Mouse (Mus musculus): ENCODE measurements around the gene Tenm2.

The Tenm2 gene

DNA sequence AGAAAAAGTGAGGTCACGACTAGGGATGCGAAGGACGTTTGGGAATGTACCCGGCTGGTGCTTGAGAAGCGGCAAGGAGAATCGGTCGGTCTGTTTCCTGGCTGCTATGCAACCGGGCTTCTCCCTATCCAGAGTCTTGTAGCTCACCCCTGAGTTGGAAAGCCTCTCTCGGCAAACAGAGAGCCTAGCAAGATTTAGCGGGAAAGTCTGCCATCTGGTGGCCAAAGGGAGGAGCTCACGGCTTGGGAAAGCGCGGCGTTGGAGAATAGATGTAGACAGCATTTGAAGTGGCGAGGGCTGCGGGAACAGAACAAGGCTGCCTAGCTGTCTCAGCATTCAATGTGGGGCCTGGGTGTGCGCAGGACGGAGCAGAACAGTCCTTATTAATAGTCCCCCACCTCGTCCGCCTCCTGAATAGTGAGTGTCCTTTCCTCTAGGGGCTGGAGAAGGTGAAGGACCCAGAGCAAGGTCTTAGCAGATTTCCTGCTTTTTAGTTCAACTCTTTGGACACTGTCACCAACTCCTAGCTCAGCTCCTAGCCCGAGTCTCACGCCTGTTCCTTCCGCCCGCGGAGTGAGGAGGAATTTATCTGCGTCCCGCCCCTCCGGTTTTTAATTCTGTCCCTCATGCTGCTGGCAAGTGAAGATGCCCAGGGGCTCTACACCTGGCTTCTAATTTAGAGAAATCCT is 1234.3 kb downstream of the Tenm2 start:
- in situ Hi-C loops (cut with MboI, MseI): loop anchor here in 1 of 2 experiments (5.0 kb wide), 1 partner anchor 154 kb away; no protein-coding TSS in a partner anchor

DNA sequence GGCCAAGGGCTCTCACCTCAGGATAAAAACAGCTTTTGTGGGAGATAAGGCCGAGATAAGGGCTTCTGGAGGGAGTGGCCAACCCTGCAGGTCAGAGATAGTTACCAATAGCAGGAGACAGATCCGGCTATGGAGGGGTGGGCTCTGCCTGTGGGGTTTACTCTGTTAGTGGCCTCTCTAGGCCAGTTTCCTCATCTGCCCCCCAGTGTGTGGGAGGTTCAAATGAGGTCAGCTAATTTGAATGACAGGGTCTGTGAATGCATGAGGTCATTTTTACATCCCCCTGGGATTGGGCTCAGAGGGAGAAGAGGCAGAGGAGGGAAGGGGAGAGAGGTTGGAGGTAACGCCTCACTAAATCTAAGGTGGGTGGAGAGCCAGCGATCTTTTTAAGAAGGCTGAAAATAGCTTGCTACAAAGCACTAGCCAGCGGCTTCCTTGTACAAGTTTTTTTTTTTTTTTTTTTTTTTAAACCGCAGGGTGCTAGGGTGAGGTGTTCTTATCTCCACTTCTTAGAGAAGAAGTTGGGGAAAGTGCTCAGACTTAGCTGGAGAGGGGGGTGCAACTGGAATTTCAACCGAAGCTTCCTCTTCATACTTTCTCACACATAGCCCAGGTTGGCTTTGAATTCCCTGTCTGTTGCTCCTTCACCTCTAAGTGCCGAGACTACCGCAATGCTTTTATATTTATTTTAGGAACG is 1235.0 kb downstream of the Tenm2 start:
- in situ Hi-C loops (cut with MboI, MseI): loop anchor here in 1 of 2 experiments (5.0 kb wide), 1 partner anchor 153 kb away; no protein-coding TSS in a partner anchor

DNA sequence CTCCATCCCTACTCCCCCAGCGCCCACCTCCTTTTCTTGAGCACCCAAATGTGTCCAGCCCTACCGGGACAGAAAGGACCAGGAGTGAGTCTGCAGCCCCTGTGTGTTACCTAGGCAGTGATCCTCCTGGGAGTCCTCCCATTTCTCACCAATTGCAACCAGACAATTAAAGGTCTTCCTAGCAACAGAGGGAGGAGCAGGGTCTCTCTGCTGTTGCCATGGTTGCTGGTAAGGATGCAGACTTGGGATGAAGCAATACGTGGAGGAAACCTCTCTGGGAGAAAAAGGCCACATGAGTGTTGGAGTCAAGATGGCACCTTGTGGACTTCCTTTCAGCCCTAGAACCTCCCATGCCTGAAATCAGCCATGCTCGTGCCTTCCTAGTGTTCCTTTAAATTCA is 1235.7 kb downstream of the Tenm2 start:
- in situ Hi-C loops (cut with MboI, MseI): loop anchor here in 1 of 2 experiments (5.0 kb wide), 1 partner anchor 153 kb away; no protein-coding TSS in a partner anchor

DNA sequence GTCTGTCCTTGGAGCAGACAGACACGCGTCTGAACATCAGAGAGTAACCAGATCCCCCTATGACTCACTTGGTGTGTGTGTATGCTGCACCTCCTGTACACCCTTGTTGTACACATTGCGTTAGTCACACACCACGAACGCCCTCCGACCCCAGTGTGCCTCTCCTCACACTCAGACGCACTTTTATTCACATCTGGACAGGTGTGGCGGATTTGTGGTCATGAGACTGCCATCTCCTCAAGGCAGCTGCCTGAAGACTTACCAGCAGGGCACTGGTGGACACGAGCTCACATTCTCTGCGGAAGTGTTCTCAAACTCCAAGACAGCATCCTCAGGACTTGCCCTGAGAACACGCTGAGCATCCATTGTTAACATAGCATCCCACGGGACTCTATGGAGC is 1237.7 kb downstream of the Tenm2 start:
- in situ Hi-C loops (cut with MboI, MseI): no loop called here

DNA sequence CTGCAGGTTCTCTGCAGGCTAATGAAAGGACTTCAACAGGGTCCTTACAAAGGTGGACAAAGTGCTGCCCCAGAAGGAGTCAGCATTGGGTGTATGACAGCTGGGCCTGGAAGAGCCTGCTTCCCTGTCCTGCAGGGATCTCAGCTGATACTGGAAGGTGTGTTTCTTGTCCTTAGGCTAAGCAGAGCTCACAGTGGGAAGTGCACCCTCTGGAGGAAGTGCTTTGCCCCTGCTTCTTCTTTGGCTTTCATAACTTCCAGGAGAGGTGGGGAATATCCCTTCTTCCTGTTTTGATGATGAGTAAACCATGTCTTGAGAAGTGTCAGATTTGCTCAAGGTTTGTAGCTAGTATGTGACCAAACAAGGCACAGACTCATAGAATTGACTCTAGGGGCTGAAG is 1240.5 kb downstream of the Tenm2 start:
- in situ Hi-C loops (cut with MboI, MseI): no loop called here

DNA sequence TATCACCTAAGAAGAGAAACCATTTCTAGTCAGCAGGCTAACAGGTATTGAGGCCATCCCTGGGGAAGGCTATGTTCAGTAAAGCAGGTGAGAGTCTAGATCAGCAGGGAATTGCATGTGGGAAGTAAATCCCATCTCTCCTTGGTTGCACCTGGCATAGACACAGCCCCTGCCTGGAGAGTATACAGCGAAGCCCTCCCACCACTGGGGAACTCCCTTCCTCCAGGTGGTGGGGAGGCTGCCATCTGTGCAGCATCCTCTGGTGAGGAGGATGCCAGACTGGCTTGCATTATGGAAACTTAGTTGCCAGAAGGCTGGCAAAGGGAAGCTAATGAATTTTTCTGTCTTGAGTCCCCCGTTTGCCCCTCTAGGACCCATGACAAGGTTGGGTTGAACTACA is 1243.9 kb downstream of the Tenm2 start:
- in situ Hi-C loops (cut with MboI, MseI): no loop called here

DNA sequence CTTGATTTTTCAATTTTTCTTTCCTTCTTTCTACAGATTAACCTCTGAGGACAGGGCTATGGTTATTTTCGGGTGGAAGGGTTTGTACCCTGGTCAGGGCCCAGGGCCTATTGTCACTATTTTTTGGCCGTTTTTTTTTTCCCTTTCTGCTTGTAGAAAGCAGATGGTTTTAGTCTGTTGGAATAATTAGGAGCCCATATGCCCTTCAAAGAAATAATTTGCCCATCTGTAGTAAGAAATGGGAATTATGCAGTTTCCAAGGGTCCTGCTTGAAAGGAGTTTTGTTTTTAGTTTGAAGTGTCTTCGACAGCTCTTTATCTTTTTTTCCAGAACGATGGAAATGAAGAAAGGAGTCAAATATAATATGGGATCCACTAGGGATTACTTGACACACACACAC is 1245.8 kb downstream of the Tenm2 start:
- in situ Hi-C loops (cut with MboI, MseI): no loop called here

DNA sequence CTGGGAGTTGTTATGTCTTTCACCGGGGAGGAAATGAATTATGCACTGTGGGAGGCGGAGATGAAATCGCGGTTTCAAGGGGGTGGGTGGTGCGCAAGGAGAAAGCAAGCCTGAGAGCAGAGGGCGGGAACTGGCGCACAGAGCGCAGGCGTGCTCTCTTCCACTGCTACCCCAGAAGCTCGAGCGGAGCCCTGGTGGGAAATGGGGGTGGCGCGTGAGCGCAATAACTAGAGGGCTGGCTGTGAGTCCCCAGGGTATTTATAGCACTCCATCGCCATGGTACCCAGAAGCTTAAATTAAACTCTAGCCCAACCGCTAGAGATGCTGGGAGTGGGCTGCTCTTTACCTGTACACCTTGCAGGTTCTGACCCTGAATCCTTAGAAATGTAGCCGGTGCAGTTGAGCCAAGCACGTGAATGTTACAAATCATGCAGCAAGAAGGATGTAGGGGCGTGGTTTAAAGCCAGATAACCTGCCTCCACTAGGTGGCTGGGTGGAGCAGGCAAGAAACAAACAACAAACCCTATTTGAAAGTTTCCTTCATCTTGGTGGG is 1249.8 kb downstream of the Tenm2 start:
- in situ Hi-C loops (cut with MboI, MseI): no loop called here

DNA sequence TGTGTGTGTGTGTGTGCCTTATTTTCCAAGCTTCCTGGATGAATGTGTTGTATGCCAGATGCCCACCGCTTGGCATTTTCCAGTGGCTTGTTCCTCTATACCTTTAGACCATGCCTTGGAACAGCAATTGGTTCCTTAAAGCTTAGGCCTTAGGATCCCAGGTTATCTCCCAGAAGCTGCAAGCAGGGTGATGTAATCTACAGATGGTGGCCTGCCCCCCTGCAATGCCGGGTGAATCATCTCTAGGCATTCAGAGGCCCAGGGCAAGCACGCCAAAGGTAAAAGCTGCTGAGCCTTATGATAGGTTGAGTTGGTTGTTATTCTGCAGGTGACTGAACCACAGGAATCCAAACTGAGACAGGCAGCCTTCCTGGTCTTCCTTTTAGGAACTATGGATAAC is 1253.0 kb downstream of the Tenm2 start:
- in situ Hi-C loops (cut with MboI, MseI): no loop called here

DNA sequence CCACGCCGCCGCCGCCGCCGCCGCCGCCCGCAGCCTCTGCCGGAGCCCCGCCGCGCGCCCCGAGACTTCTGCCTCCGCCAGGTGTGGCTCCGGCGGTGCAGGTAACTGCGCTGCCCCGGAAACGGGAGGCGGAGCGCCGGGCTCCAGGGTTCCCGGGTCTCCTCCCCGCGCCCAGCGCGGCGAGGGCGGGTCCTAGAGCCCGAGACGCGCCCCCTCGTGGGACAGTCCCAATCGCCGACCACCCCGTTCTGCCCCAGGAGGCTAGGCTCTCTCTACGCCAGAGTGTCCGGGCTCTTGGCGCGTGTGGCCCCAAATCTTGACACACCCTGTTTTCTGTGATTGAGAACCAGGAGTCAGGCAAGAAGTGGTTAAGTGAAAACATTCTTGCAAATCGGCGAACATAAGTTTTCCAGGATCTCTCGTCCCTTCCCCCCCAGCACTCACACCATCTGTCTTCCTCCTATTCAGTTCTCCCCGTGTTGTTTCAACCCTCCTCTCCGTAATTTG is 1255.3 kb downstream of the Tenm2 start, which contains the start of gene Wwc1:
TSS of gene Wwc1 (minus strand) at position 117 of the 507 bp plus-strand sequence.
- in situ Hi-C loops (cut with MboI, MseI): no loop called here

DNA sequence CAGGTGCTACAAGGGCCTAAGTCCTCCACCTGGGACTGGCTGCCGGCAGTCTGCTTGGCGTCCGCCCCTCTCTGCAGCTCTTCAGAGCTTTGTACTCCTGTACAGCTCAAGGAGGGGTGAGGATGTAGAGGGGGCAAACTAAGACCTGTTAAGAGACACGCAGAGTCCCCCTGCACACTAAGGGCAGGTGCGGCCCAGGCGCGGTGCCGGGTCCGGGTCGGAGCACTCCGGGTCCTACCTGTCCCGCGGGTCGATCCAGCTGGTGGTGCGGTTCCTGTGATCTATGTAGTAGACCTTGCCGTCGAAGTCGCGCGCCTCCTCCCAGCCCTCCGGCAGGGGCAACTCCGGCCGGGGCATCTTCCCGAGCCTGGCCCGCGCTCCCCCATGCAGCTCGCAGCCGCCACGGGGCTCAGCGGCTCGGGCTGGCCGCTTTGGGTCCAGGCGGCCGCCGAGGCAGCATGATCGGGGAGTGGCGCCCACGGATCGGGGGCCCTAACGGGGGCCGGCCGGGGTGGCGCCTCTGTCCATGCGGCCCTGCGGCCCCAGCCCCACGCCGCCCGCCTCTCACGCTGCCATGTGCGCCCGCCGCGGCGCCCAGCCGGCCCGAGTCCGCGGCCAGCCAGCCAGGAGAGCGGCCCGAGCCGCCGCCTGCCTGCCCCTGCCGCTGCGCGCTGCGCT is 1255.9 kb downstream of the Tenm2 start:
- in situ Hi-C loops (cut with MboI, MseI): no loop called here

DNA sequence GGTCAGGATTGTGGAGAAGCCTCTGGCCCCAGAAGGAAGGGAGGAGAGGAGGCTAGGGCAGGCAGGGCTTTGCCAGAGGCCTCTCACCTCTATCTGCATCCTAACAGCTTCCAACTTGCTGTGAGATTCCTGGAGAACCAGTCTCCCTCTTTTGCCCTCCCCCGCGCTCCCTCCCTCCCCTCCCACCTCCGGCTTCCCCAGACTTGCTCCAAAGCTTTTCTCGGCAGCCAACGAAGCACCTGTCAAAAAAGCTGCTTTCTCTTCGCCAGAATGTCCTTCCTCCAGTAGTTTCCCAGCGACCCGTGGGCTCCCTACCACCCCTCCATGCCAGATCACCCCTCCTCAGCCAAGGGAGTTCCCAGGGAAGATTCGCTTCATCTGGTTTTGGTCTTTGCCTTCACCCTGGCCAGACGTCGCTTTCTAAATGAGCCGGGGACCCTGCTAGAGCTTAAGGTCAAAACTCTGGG is 1256.5 kb downstream of the Tenm2 start:
- in situ Hi-C loops (cut with MboI, MseI): no loop called here

DNA sequence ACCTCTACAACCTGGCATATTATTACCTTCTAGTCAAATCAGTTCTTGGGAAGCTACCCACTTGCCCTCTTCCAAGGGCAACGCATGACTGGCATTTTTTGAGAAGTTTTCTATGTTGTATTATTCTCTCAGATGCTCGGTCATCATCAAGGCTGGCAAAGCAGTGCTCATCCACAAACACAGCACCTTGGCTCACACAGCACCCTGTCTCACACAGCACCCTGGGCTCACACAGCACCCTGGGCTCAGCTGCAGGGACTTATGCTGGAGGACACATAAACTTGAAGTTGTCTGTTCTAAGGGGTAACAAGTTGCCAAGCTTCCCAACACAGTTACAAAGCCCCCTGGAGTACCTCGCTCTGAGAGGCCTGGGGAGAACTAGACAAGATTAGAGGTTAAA is 1258.0 kb downstream of the Tenm2 start:
- in situ Hi-C loops (cut with MboI, MseI): no loop called here

DNA sequence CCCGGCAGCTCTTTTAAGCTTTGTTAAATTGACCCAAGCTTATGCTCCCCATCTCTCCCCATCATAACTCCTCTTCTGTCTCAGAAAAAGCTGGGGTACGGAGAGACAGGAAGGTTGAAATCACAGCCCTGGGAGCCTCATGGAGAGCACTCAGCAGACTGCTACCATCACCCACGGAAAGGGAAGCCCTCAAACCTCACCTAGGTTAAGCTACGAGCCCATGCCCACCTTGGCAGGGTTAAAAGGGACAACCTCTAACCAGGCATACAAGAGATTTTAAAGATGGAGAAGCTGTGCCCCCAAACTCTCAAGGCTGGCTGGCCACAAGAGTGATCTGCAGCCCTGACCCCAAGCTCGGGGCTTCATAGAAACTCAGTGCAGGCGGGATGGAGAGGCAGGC is 1258.7 kb downstream of the Tenm2 start:
- in situ Hi-C loops (cut with MboI, MseI): no loop called here

DNA sequence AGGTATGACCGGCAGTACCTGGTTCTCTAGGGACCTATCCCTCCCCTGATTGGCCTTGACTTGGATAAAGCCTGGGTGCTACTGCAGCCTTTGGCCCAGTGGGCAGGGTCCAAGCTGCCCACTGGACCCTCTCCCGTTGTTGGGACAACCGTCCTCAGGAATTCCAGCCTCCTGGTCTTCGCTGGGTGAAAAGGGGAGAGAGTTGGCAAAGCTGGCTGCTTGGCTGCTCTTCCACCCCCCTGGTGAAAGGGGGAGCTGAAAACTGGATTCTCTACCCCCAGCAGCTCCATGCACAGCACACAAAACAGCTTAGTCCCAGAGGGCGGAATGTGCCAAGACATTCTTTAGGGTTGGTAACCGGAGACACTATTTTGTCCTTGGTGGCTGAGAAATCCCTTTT is 1259.3 kb downstream of the Tenm2 start:
- in situ Hi-C loops (cut with MboI, MseI): no loop called here

DNA sequence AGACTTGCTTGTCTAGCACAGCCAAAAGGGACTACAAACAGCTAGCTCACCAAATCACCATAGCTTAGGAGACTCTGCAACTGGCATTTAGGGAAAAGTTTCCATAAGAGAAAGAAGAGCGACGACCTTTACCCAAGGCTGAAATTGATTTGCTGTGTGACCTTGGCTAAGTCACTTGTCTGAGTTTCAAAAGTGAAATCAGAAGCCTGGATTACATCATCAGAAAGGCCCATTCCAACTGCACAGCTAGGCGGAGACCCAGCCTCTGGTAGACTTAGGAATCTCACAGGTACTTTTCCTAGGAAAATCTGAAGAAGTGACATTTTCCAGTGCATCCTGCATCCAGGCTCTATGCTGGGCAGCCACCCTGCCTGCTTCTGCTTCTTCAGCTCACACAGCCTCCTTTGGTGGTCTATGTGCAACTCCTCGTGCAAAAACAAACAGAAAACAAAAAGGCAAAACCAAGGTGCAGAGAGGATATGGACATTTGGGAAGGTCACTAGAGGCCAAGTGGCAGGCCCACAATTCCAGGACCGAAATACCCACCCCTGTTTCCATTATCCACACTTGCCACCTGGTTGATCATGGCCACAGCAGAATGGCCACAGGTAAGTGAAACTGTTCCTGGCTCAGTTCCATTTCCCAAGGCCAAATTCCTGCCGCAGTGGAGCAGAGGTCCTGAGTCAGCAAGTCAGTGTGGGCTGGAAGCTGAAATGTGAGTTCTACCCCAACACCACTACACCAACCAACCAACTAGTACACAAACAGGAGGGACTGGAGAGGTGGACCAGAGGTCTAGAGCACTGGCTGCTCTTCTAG is 1260.9 kb downstream of the Tenm2 start:
- in situ Hi-C loops (cut with MboI, MseI): no loop called here

DNA sequence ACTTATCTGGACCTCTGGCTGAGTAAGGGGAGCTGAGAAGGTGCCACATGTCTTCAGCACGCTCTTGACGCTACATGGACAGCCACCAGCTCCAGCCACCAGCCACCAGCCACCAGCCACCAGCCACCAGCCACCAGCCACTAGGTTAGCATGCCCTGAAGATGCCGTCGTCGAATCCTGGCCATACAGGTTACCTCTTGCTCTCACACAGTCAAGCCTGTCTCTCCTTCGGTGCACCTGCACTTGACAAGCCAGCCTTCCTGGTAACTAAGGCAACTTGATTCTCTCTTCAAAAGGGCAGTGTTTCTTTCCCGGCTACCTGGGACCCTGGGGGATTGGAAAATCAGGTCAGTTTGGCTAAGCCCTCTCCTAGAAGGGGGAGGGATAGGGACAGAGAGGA is 1262.6 kb downstream of the Tenm2 start:
- in situ Hi-C loops (cut with MboI, MseI): no loop called here

DNA sequence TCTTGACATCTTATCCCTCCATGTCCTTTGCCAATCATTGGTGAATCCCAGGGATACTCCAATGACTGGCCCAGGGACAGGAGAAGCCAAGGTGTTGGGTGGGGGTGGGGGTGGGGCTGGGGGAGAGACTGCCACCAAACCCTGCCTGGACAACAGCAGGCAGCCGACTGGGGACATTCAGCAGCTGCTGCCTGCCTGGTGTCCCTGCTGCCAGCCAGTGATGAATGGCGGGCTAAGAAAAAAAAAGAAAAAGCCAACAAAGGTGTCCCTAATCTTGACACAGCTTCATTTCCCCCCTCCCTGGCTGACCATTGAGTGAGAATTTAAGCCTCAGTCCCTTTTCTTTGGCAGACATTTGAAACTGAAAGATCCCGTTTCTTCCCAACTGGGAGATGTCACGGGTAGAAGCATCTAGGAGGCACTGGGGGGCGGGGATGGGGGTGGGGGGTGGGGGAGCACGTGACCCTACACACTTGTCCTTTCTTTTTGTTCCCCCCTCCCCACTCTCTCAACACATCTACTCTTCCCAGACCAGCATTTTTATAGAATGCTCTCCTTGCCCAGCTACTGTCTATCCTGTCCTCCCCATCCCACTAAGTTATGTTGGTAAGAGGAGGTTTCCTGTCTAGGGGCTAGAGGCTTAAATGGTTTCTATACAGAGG is 1263.4 kb downstream of the Tenm2 start:
- in situ Hi-C loops (cut with MboI, MseI): no loop called here

DNA sequence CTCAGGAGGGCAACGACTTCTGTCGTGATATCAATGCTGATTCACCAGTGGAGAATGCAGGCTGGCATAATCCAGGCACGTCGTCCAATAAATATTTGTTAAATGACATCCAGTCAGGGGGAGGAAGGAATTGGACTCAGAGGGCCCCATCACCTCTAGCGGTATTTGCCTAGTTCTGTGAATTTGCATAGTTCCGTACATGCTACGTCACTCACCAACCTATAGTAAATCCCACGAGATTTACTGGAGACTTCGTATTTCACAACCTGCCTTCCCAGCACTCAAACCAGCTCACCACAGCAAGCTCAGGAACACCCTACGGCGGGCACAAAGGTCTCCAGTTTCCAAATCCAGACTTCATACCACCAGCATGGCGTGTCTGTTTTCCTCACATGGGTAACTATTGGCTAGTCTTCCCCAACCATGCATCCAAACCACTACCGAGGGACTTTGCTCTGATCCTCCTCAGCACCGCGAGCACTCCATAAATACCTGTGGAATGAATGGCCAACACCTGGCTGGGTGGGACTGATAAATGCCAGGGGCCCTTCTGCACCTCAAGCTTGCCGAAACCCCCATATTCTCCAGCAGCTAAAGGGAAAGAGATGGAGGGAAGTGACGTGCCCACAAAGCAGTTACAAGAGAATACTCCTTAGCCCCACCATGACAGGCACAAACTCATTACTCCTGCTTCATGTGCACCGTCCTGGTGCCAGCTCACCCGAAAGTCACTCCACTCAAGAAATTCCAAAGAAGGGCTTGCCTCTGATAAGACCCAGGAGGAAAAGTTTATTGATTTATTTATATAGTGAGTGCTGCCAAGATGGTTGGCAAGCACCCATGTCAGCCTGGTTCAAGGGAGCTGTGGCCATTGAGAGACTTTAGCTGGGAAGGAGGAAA is 1264.7 kb downstream of the Tenm2 start:
- in situ Hi-C loops (cut with MboI, MseI): no loop called here

Measured in T-helper 17 cell (primary cell).